Mouse (Mus musculus) spleen, adult 2 months (tissue): ENCODE measurements at regions not wholly inside any gene's neighbourhood (a gene's known extent, or its start where the extent isn't known, plus 50 kb on each side); places are given as distances from the start of the nearest gene placed in this dataset.

ENCODE experiments used
- DNase-seq, 2 experiments: peaks; one replicate each; pipeline versions ENCODE4 v3.0.0 to v3.0.0-alpha.2; 2012 to 2021; ENCODE audit warnings: low spot score in 2 of 2, low read depth in 1 of 2
- H3K27ac ChIP-seq: fragments of 200-500 bp; 2 replicates; pipeline ENCODE4 v1.5.1; 2012; ENCODE audit warnings: low read length, inconsistent platforms; ENCODE audit not compliant: insufficient read depth
- H3K27me3 ChIP-seq: fragments of 200-500 bp; 2 replicates; pipeline ENCODE4 v1.6.1; 2012; ENCODE audit warnings: mild to moderate bottlenecking, moderate library complexity, low read length, inconsistent platforms; ENCODE audit not compliant: control insufficient read depth, insufficient read depth
- H3K36me3 ChIP-seq: fragments of 200-500 bp; 2 replicates; pipeline ENCODE4 v1.6.1; 2012; ENCODE audit warnings: mild to moderate bottlenecking, low read length, inconsistent platforms; ENCODE audit not compliant: control insufficient read depth, insufficient read depth
- H3K4me1 ChIP-seq: fragments of 200-500 bp; 2 replicates; pipeline ENCODE4 v1.6.1; 2011; ENCODE audit warnings: inconsistent platforms; ENCODE audit not compliant: control insufficient read depth, insufficient read depth, insufficient read length
- H3K4me3 ChIP-seq: fragments of 200-500 bp; 2 replicates; pipeline ENCODE4 v1.5.1; 2011; ENCODE audit warnings: mild to moderate bottlenecking, inconsistent platforms; ENCODE audit not compliant: insufficient read depth, insufficient read length; ENCODE audit errors: extremely low read depth
- CTCF ChIP-seq: fragments of 200-500 bp; IDR thresholded peaks from 2 replicates; pipeline ENCODE4 v1.5.1; 2011; ENCODE audit warnings: mild to moderate bottlenecking, inconsistent platforms; ENCODE audit not compliant: insufficient read depth, insufficient read length, insufficient replicate concordance; ENCODE audit errors: extremely low read depth
- POLR2A ChIP-seq: fragments of 200-500 bp; IDR thresholded peaks from 2 replicates; pipeline ENCODE4 v1.6.1; 2011; ENCODE audit warnings: low read depth, low read length, inconsistent platforms
- WGBS: fragments of 180-500 bp; shearing (Covaris S2); methylation state at CpG from one replicate; pipeline ENCODE4 v1.1.7; 2018; 5-methylcytosine and 5-hydroxymethylcytosine counted together

DNA sequence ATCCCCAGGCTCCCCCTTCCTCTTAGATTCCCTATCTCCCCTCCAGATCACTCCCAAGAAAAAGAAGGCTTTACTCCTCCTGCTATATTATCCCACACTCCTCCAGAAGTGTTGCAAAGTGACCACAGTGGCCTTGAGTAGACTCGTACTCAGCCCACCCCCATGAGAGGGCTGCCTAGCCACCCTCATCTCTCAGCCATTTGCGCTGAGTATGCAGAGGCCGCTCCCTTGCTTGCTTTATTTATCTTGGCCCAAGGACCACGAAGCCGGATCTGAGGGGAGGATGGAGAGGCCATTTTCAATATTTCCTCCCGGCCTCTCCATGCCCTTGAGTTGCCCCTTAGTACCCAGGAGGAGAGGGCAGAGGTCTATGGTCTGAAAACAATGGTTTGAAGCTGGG, 151.9 kb downstream of the Pja1 start:
- Histone ChIP-seq H3K36me3 (no peaks in the 10 kb centered on the region), H3K4me1 (no peaks in the 10 kb centered on the region), H3K27me3 (no peaks in the 10 kb centered on the region), H3K4me3 (no peak overlapping the region), H3K27ac (no peak overlapping the region)
- no peak for DNase-seq
- no peak for TF ChIP-seq POLR2A
- TF ChIP-seq CTCF, result no peak
- 74% methylated on average over 6 of the region's 6 CpGs for WGBS

DNA sequence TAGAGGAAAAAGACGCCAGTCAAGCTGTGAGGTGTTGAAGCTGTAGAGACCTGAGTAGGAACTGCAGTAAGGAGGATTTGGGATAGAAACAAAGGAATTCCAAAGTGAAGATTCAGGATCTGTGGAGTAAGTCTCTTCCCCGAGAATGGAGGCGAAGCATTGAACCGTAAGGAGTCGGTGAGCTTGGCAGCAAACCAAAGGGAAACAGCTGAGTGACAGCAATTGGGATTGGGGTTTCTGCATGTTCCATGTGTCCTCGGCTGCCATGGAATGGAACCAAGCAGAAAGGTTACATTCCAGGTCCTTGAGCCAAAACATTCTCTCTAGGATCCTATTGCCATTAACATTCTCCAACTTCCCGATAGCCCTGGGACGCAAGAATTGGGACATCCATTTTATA, 152.9 kb downstream of the Pja1 start:
- no peak for TF ChIP-seq POLR2A
- TF ChIP-seq CTCF, result no peak
- Histone ChIP-seq H3K4me1 (no peaks in the 10 kb centered on the region), H3K4me3 (no peak overlapping the region), H3K27me3 (no peaks in the 10 kb centered on the region), H3K27ac (no peak overlapping the region), H3K36me3 (no peaks in the 10 kb centered on the region)
- 87% methylated on average over 8 of the region's 8 CpGs for WGBS
- no peak for DNase-seq

DNA sequence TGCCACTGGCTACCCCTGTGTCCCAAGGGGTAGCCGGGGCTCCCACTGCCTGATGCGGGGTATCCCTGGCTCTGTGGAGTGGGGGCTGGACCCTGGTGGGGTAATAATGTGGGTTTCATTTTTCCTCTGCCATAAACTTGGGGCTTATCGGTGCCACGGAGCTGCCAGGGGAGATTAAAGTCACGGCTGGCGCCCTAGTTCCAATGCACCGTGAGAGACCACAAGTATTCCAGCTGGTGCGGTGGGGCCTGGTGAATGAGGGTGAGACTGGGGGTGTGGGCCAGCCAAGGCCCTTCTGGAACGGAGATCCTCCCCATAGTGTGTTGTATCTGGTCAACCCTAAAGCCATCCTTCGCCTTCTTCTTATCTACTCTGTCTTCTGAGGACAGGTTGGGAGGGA, 153.3 kb downstream of the Pja1 start:
- Histone ChIP-seq H3K4me1 (no peaks in the 10 kb centered on the region), H3K4me3 (no peak overlapping the region), H3K36me3 (no peaks in the 10 kb centered on the region), H3K27ac (no peak overlapping the region), H3K27me3 (no peaks in the 10 kb centered on the region)
- TF ChIP-seq CTCF, result no peak
- TF ChIP-seq POLR2A, result no peak
- 90% methylated on average over 10 of the region's 10 CpGs for WGBS
- no peak for DNase-seq

DNA sequence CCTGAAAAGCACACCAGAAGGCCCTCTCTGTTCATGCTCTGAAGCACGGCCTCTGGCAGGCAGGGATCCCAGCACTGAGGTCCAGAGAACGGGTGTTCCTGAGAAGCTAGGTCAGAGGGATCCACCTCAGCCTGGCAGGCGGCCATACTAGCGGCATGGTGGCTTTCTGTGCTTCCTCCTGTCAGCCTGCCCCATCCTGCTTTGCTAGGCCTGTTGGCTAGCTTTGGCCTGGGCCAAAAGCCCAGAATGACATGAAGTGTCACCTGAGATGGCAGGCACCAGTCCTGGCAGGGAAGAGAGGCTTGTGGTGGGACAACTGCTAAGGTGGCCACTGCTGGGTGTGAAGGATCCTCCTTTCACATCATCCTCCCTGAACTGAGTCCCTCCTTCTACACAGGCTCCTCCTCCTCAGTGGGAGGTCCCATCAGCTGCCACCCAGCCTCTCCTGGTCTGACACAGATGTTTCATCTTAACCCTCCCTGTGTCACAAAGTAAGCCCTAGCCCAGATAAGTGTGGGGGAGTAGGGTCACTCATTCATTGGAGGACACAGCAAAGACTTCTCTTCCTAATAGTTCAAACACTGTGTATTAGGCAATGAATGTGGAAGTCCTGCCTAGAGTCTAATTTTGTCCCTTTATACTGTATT, 154.5 kb downstream of the Pja1 start:
- TF ChIP-seq CTCF, result no peak
- no peak for TF ChIP-seq POLR2A
- no peaks in the 10 kb centered on the region for H3K4me1 ChIP-seq
- no peaks in the 10 kb centered on the region for H3K36me3 ChIP-seq
- no peak overlapping the region for H3K4me3 ChIP-seq
- DNase-seq, result no peak
- H3K27ac ChIP-seq, result no peak overlapping the region
- no peaks in the 10 kb centered on the region for H3K27me3 ChIP-seq
- 70% methylated on average over 4 of the region's 4 CpGs for WGBS

DNA sequence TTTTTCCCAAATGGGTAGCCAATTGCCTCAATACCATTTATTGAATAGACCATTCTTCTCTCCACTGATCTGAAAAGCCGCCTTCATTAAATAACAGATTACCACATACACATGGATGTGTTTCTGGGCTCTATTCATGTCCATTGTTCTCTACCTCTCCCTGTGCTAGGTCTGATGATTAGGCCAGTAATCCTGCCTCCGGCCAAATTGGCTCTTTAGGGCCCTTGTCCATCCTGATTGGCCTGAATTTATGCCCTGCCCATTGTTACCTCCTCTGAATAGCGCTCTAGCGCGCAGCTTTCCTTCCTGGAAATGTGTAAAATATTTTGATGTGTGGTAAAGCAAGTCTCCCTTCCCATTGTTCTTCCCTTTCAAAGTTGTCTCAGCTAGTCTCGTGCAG, 163.2 kb downstream of the Efnb1 start:
- no peak for DNase-seq
- Histone ChIP-seq H3K4me3 (no peak overlapping the region), H3K27me3 (no peaks in the 10 kb centered on the region), H3K4me1 (no peaks in the 10 kb centered on the region), H3K36me3 (no peaks in the 10 kb centered on the region), H3K27ac (no peak overlapping the region)
- TF ChIP-seq CTCF (no peak), POLR2A (no peak)
- WGBS, result 73% methylated on average over 6 of the region's 6 CpGs

DNA sequence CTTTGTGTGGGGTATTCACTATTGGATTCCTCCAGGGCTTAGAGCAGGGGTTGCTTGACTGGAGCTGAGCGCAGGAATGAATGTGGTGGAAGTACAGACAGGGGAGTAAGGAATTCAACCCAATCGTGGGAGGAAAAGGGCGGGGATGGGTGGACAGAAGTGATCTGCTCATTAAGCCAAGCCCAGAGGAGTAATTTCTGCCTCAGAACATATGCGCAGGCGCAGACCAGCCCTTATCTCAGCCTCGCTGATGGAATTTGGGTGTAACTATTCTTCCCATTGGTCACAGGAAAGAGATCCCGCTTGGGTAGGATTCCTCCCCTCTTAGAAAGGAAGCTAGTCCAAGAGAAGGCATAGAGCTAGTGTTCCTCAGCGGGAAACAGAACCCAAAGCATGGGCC, 158.8 kb downstream of the Efnb1 start:
- H3K4me3 ChIP-seq, result no peak overlapping the region
- no peak overlapping the region for H3K27ac ChIP-seq
- no peaks in the 10 kb centered on the region for H3K27me3 ChIP-seq
- H3K4me1 ChIP-seq, result no peaks in the 10 kb centered on the region
- DNase-seq, result no peak
- H3K36me3 ChIP-seq, result no peaks in the 10 kb centered on the region
- TF ChIP-seq POLR2A (no peak), CTCF (no peak)
- WGBS, result 84% methylated on average over 8 of the region's 8 CpGs

DNA sequence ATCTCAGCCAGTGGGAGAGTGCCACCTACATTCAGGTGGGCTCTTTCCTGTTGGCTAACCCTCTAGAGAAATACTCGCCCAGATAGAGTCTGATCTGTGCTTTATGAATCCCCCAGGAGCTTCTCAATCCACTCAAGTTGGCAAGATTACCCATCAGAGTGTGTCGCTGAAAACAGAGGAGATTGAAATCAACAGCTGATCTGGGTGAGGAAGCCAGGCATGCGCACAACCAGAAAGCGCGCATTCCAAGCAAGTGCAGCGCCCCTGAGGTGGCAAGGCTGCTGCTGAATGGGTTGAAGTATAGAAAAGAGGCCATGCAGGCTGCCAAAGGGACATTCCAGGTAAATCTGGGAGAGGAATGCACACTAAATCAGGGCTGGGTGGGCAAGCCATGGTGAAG, 158.0 kb downstream of the Efnb1 start:
- no peak overlapping the region for H3K27ac ChIP-seq
- no peaks in the 10 kb centered on the region for H3K27me3 ChIP-seq
- WGBS, result 81% methylated on average over 6 of the region's 6 CpGs
- H3K4me1 ChIP-seq, result no peaks in the 10 kb centered on the region
- no peak for DNase-seq
- TF ChIP-seq POLR2A, result no peak
- TF ChIP-seq CTCF, result no peak
- H3K4me3 ChIP-seq, result no peak overlapping the region
- no peaks in the 10 kb centered on the region for H3K36me3 ChIP-seq

DNA sequence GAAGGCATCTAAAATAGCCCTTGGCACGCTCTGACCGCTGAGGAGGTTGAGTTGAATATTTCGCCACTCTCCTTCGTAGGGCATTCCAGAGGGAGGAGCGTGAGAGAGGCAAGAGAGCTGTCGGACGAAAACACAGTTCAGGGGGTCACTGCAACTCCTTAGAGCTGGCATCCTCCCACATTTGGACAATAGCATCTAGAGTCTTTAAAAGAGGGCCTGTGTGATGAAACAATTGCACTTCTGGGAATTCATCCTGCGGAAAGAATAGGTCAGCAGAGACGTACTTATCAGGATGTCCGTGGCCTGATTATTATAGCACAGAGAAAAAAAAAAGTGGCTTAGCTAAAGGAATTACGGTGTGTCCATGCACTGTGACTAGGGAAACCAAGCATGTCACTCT, 156.8 kb downstream of the Efnb1 start:
- H3K36me3 ChIP-seq, result no peaks in the 10 kb centered on the region
- TF ChIP-seq CTCF, result no peak
- TF ChIP-seq POLR2A, result no peak
- 85% methylated on average over 11 of the region's 11 CpGs for WGBS
- H3K27ac ChIP-seq, result no peak overlapping the region
- H3K27me3 ChIP-seq, result no peaks in the 10 kb centered on the region
- H3K4me1 ChIP-seq, result no peaks in the 10 kb centered on the region
- no peak overlapping the region for H3K4me3 ChIP-seq
- no peak for DNase-seq
